Mouse (Mus musculus) lung, embryonic 14.5 days (tissue): Measurements from ENCODE around the gene Btbd35f29. TPM values are rescaled to one million over a fixed set of nuclear protein-coding genes. Genes with fewer than 3 reads are reported as not detected.

ENCODE experiments used
- polyA plus RNA-seq: library from polyadenylated mRNA; unstranded; fragments of >200 nt; fragmentation: Nextera tagmentation; extraction: Ambion mirVana; gene quantifications from 2 replicates; pipeline ENCODE4 v1.2.1, GENCODE M21; 2014

Gene Btbd35f29
- polyA plus RNA-seq, 1 experiment from 2014 or later: not detected

Other genes starting within 250 kb of the Btbd35f29 start
- not detected in 2 replicates for gene Spin2f, start 136.2 kb downstream of the Btbd35f29 start, polyA plus RNA-seq
- not detected in 2 replicates for gene Btbd35f26, start 218.8 kb downstream of the Btbd35f29 start, polyA plus RNA-seq